Comparison of ENCODE assay signal across 10 mouse cellular contexts in genomic region chr17:88937341-88938152, GRCm38 (mm10).
DNase-seq lines count a peak whose midpoint lies in the region; ATAC-seq lines count a peak whose summit lies in the region.
"Had no signal": no experiment of that assay in that cellular context is flagged by ENCODE, and none has a peak within 500 bp of the region (broad histone marks: within the 10 kb centered on the region; RNA-seq: fewer than 3 reads in every experiment).

No protein-coding gene starts in this region.

- no peak overlapping the region for H3K4me3 ChIP-seq in lung, embryonic 15.5 days
- H3K4me3 ChIP-seq in forebrain, embryonic 13.5 days, result no peak overlapping the region
- no peak overlapping the region for H3K4me3 ChIP-seq in limb, embryonic 11.5 days (ENCODE audit: low read depth, low read length)
- H3K4me3 ChIP-seq: megakaryocyte, embryonic 14.5 days had no signal

- H3K36me3 ChIP-seq in lung, embryonic 15.5 days, result no peaks in the 10 kb centered on the region
- no peaks in the 10 kb centered on the region for H3K36me3 ChIP-seq in forebrain, embryonic 13.5 days (ENCODE audit: poor library complexity, severe bottlenecking)
- no peaks in the 10 kb centered on the region for H3K36me3 ChIP-seq in limb, embryonic 11.5 days (ENCODE audit: control insufficient read depth, insufficient read depth, low read length)

- H3K9ac ChIP-seq in lung, embryonic 15.5 days, result no peak overlapping the region
- H3K9ac ChIP-seq in forebrain, embryonic 13.5 days, result no peak overlapping the region
- H3K9ac ChIP-seq in limb, embryonic 11.5 days (ENCODE audit: low read length), result no peak overlapping the region

- H3K27me3 ChIP-seq in lung, embryonic 15.5 days, result no peaks in the 10 kb centered on the region
- no peaks in the 10 kb centered on the region for H3K27me3 ChIP-seq in forebrain, embryonic 13.5 days
- no peaks in the 10 kb centered on the region for H3K27me3 ChIP-seq in limb, embryonic 11.5 days (ENCODE audit: control insufficient read depth, insufficient read depth, low read length)
- H3K27me3 ChIP-seq: megakaryocyte, embryonic 14.5 days had no signal

- peak; percentile 93 for ATAC-seq in lung, embryonic 15.5 days (ENCODE audit: borderline replicate concordance, extremely low read depth, low FRiP score, low TSS enrichment)
- ATAC-seq in forebrain, embryonic 13.5 days, result peak; percentile 96
- ATAC-seq in limb, embryonic 11.5 days (ENCODE audit: insufficient number of reproducible peaks, low FRiP score, low TSS enrichment, low read depth), result peak; percentile 67; the same call in 1 of the 2 replicates
- no peak for ATAC-seq in activated CD4-positive, CD25-positive, alpha-beta regulatory T cell, adult 4 months
- no peak for ATAC-seq in inflammation-experienced regulatory T-cells, adult 6 months

- no peaks in the 10 kb centered on the region for H3K9me3 ChIP-seq in lung, embryonic 15.5 days
- H3K9me3 ChIP-seq in forebrain, embryonic 13.5 days (replicated peaks), result no peaks in the 10 kb centered on the region
- H3K9me3 ChIP-seq in limb, embryonic 11.5 days (ENCODE audit: control insufficient read depth, low read length), result no peaks in the 10 kb centered on the region
- H3K9me3 ChIP-seq: megakaryocyte, embryonic 14.5 days had no signal

- H3K4me1 ChIP-seq in lung, embryonic 15.5 days, result 0 out of 2 replicates have a peak, but pooled peaks cover 6% of the 10 kb centered on the region
- peaks cover 21% of the 10 kb centered on the region for H3K4me1 ChIP-seq in forebrain, embryonic 13.5 days
- H3K4me1 ChIP-seq in limb, embryonic 11.5 days (ENCODE audit: control insufficient read depth, insufficient read depth, low read length), result no peaks in the 10 kb centered on the region
- H3K4me1 ChIP-seq: megakaryocyte, embryonic 14.5 days had no signal

- no peak overlapping the region for H3K4me2 ChIP-seq in lung, embryonic 15.5 days
- H3K4me2 ChIP-seq in forebrain, embryonic 13.5 days, result no peak overlapping the region; the same call in 1 of the 2 replicates
- H3K4me2 ChIP-seq in limb, embryonic 11.5 days (ENCODE audit: low read depth, severe bottlenecking), result no peak overlapping the region

- intact Hi-C loops in gastrocnemius, postnatal 36 days (cut with DNase I), result no loop called here

- WGBS in lung, embryonic 15.5 days, result 14% methylated on average over 7 of the region's 7 CpGs
- 5% methylated on average over 7 of the region's 7 CpGs for WGBS in forebrain, embryonic 13.5 days
- 38% methylated on average over 7 of the region's 7 CpGs for WGBS in limb, embryonic 11.5 days

- no peak for DNase-seq in lung, postnatal 36 days
- DNase-seq in limb, embryonic 11.5 days (ENCODE audit: low spot score), result no peak
- peak; percentile 30 for DNase-seq in right cerebral cortex, postnatal 14 days
- DNase-seq in gastrocnemius, postnatal 36 days, result no peak

- H3K27ac ChIP-seq in lung, embryonic 15.5 days, result no peak overlapping the region
- H3K27ac ChIP-seq in forebrain, embryonic 13.5 days, result peak overlapping the region; percentile 45
- H3K27ac ChIP-seq in limb, embryonic 11.5 days (replicated peaks; ENCODE audit: low read depth, low read length), result no peak overlapping the region
- H3K27ac ChIP-seq: kidney, postnatal 0 days had no signal

Comparison
In these comparisons a context has a peak if more than half of its experiments do, and no peak if none do; other contexts are left out.
1. ATAC-seq: peak in lung, embryonic 15.5 days (single experiment), forebrain, embryonic 13.5 days (single experiment) and limb, embryonic 11.5 days (single experiment); none in activated CD4-positive, CD25-positive, alpha-beta regulatory T cell, adult 4 months (single experiment) and inflammation-experienced regulatory T-cells, adult 6 months (single experiment).